Mouse (Mus musculus) forebrain, embryonic 10.5 days (tissue): Measurements from ENCODE around the gene Otulinl. TPM values are rescaled to one million over a fixed set of nuclear protein-coding genes. Genes with fewer than 3 reads are reported as not detected.

Experiments
- DNase-seq: peaks from one replicate; pipeline ENCODE4 v3.0.0-alpha.2; 2017; ENCODE audit warnings: low spot score; ENCODE audit errors: extremely low spot score
- H3K27ac ChIP-seq: fragments of 300-500 bp; sonication (generic); 2 replicates; pipeline ENCODE4 v1.5.1; 2016; ENCODE audit warnings: mild to moderate bottlenecking
- H3K27me3 ChIP-seq: fragments of 300-500 bp; sonication (generic); 2 replicates; pipeline ENCODE4 v1.6.1; 2016; ENCODE audit warnings: mild to moderate bottlenecking; ENCODE audit not compliant: poor library complexity, severe bottlenecking
- H3K36me3 ChIP-seq: fragments of 300-500 bp; sonication (generic); replicated peaks from 2 replicates; pipeline ENCODE4 v1.6.1; 2016; ENCODE audit warnings: mild to moderate bottlenecking, moderate library complexity
- H3K4me1 ChIP-seq: fragments of 300-500 bp; sonication (generic); 2 replicates; pipeline ENCODE4 v1.6.1; 2016
- H3K4me3 ChIP-seq: fragments of 300-500 bp; sonication (generic); 2 replicates; pipeline ENCODE4 v1.5.1; 2016; ENCODE audit warnings: mild to moderate bottlenecking, moderate library complexity
- H3K9me3 ChIP-seq: fragments of 300-500 bp; sonication (generic); 2 replicates; pipeline ENCODE4 v1.6.1; 2016; ENCODE audit warnings: mild to moderate bottlenecking, moderate library complexity
- WGBS: fragments of 180-500 bp; shearing (Covaris S2); methylation state at CpG from one replicate; pipeline ENCODE4 v1.1.7; 2016; 5-methylcytosine and 5-hydroxymethylcytosine counted together
- polyA plus RNA-seq: library from polyadenylated mRNA; unstranded; fragments of >200 nt; fragmentation: Nextera tagmentation; extraction: Ambion mirVana; gene quantifications from 2 replicates; pipeline ENCODE4 v1.2.1, GENCODE M21; 2016

Gene Otulinl
- polyA plus RNA-seq, 1 experiment from 2014 or later: 7.7 TPM

DNA sequence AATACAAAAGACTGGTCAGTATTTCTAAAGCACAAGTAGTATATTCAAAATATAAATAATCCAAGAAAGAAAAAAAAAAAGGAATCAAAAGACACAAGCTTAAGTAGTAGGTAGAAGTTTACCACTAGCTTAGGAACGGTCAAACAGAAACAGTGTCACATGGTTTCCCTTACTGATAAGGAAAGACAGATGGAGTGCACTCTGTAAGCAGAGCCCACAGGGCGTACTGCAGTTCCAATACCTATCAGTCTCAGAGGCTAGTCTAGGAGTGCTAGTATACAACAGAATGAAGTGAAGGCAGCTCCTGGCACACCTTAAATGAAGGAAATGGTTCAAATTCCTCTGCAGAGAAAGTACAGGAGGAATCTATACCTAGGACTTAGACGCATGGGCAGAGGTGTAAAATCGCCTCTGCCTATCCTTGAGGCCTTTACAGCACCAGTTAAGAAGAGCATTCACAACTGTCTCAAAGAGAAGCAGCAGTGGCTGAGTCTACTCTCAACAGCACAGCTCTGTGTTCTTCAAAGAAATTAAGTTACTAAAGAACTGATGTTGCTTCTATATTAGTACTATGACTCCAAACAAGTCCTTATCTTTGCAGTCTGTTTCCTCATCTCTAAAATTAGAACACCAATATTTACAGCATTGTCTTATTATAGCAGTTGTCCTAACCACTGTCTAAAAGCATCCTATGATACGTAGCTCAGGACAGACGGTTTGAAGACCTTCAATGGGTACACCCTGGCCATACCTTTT lies 62.4 kb downstream of the Otulinl start:
- no peak overlapping the region for H3K4me3 ChIP-seq
- H3K36me3 ChIP-seq: peaks cover 91% of the 10 kb centered on the region
- H3K27me3 ChIP-seq: no peaks in the 10 kb centered on the region
- H3K4me1 ChIP-seq: no peaks in the 10 kb centered on the region
- H3K27ac ChIP-seq: no peak overlapping the region
- no peaks in the 10 kb centered on the region for H3K9me3 ChIP-seq
- 87% methylated on average over 6 of the region's 6 CpGs for WGBS
- DNase-seq: no peak

DNA sequence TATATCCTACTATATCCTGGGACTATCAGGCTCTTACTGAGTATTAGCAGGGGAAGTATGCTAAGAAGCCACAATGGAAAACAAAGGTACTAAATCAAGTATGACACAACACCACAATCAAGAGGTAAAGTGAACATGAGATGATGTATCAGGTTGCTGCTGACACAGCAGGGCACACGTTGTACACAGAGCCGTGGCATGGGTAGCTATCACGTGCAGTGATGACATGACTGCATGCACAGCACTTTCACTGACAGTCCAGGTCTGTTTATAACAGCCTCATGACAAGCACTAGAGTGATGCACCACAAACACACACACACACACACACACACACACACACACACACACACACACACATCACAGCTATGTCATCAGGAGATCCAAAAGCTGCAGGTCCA lies 64.2 kb downstream of the Otulinl start:
- Histone ChIP-seq H3K27ac (no peak overlapping the region), H3K4me1 (no peaks in the 10 kb centered on the region), H3K27me3 (no peaks in the 10 kb centered on the region), H3K4me3 (no peak overlapping the region), H3K36me3 (peaks cover 75% of the 10 kb centered on the region), H3K9me3 (no peaks in the 10 kb centered on the region)
- DNase-seq: no peak
- 93% methylated on average over 3 of the region's 3 CpGs for WGBS

DNA sequence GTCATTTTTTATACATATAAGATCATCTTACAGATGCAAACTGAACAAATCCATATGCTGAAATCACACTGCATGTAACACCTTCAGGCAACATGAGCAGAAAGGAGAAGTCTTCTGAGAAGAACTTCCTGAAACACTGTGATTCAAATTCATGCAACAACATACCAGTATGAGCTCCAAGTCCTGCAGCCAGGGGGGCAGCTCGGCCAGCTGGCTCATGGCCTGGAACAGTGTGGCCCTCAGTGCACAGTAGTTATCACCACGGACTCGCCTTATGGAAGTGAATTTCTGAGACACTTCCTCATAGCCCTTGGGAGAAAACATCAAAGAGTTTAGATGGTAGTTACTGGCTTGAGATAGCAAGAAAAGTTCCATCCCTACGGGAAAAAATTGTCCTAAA lies 65.2 kb downstream of the Otulinl start:
- Histone ChIP-seq H3K27me3 (no peaks in the 10 kb centered on the region), H3K27ac (no peak overlapping the region), H3K4me1 (no peaks in the 10 kb centered on the region), H3K4me3 (no peak overlapping the region), H3K36me3 (peaks cover 78% of the 10 kb centered on the region), H3K9me3 (no peaks in the 10 kb centered on the region)
- no peak for DNase-seq
- WGBS: 86% methylated on average over 4 of the region's 4 CpGs

DNA sequence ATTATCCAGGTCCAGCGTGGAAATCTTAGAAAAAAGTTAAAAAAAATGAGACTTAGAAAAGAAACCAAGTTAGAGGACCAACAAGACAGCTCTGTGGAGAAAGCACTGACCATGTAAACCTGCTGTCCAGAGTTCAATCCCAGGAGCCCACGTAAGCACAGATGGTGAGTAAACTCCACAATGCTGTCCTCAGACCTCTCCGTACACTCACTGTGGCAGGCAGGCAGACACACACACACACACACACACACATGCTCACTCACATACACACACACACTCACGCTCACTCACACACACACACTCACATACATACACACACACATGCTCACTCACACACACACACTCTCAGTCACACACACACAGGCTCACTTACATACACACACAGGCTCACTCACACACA lies 68.1 kb downstream of the Otulinl start:
- no peak overlapping the region for H3K4me3 ChIP-seq
- no peaks in the 10 kb centered on the region for H3K27me3 ChIP-seq
- DNase-seq: no peak
- H3K36me3 ChIP-seq: peaks cover 76% of the 10 kb centered on the region
- no peak overlapping the region for H3K27ac ChIP-seq
- WGBS: 92% methylated on average over 4 of the region's 4 CpGs
- no peaks in the 10 kb centered on the region for H3K9me3 ChIP-seq
- H3K4me1 ChIP-seq: no peaks in the 10 kb centered on the region

DNA sequence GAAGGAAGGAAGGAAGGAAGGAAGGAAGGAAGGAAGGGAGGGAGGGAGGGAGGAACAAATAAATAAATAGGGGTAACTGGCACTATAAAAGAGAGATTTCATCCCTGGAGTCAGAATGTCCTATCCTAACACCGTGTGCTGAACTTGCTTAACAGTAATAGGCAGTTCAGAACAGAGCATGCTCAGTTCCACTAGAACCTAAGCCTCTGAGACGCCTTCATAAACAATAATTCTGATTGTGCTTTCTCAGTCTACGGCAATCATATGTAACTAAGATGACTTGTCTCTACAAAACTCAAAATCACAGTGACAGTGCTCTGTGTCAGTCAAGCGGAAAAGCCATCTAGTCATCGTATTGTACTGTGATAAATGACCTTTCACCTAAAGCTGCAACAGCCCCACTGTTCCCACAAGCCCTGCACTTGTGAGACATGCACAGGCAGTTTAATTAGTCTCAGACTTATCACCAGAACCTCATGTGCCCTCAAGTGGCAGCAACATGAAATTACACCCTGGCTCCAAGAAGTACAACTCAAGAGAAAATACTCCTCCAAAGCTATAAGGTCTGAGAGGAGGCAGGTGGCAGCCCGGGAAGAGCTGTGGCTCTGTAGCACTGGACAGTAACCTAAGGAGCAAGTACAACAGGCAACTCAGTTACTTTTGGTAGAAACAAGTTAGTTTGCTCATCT lies 68.7 kb downstream of the Otulinl start:
- Histone ChIP-seq H3K27ac (no peak overlapping the region), H3K4me1 (no peaks in the 10 kb centered on the region), H3K27me3 (no peaks in the 10 kb centered on the region), H3K36me3 (peaks cover 76% of the 10 kb centered on the region), H3K9me3 (no peaks in the 10 kb centered on the region), H3K4me3 (no peak overlapping the region)
- WGBS: 66% methylated on average over 6 of the region's 6 CpGs
- peak; percentile 53 for DNase-seq

DNA sequence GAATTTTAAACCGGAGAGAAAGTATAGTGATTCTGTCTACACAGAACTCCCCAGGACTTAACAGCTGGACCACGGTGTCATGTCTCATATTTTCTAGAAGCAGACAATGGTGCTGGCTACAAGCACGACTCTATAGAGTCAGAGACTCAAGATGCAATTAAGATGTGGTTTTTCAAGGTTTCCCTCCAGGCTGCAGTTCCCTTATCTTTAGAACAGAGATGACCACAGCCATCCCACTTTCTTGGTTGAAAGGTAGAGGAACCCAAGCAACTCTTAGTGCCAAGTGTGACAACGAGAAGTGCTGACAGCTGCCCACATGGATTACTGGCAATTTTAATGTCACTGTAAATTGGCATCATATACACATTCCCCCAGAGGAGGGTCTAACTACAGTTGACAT lies 71.8 kb downstream of the Otulinl start:
- no peaks in the 10 kb centered on the region for H3K9me3 ChIP-seq
- DNase-seq: no peak
- no peaks in the 10 kb centered on the region for H3K4me1 ChIP-seq
- no peak overlapping the region for H3K27ac ChIP-seq
- H3K27me3 ChIP-seq: no peaks in the 10 kb centered on the region
- no peak overlapping the region for H3K4me3 ChIP-seq
- WGBS: 92% methylated on average over 4 of the region's 4 CpGs
- peaks cover 77% of the 10 kb centered on the region for H3K36me3 ChIP-seq

DNA sequence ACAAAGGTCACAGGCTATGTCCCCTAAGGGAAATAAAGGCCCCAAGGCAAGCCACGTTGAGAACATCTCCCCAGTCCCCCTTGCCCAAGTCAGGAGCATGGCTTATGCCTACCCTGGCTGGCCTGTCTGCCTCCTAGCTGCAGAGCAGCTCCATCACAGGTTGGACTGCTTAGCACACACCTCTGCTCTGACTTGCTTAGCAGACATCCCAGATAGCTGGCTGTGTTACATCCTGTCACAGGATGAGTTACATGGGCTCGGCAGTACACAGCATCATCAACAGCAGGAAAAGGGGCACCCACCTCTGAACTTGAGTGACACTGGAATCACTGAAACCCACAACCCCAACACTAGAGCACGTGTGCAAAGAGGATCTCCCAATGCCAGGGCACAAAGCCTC lies 76.1 kb downstream of the Otulinl start:
- DNase-seq: no peak
- Histone ChIP-seq H3K27ac (no peak overlapping the region), H3K4me1 (no peaks in the 10 kb centered on the region), H3K9me3 (no peaks in the 10 kb centered on the region), H3K4me3 (no peak overlapping the region), H3K36me3 (peaks cover 84% of the 10 kb centered on the region), H3K27me3 (no peaks in the 10 kb centered on the region)
- 86% methylated on average over 3 of the region's 3 CpGs for WGBS

Other genes with a start within 250 kb of the Otulinl start
- 5.4 and 5.5 TPM in 2 replicates for gene Ank, start 214.9 kb downstream of the Otulinl start, polyA plus RNA-seq
- gene Otulin, start 50.9 kb downstream of the Otulinl start, polyA plus RNA-seq: 33.5 and 33.6 TPM in 2 replicates